Mouse (Mus musculus) C2C12 (cell line): ENCODE results near the gene Slc22a8.

Source experiments
- CEBPB ChIP-seq: IDR thresholded peaks from one replicate; pipeline ENCODE4 v1.6.1; 2011; ENCODE audit warnings: low read depth, mild to moderate bottlenecking, control low read depth, moderate library complexity
- CTCF ChIP-seq: IDR thresholded peaks from one replicate; pipeline ENCODE4 v1.5.1; 2011; ENCODE audit not compliant: control insufficient read depth, insufficient read depth, insufficient read length
- FOSL1 ChIP-seq: IDR thresholded peaks from one replicate; pipeline ENCODE4 v1.8.0; 2011; ENCODE audit warnings: mild to moderate bottlenecking, low read length; ENCODE audit not compliant: poor library complexity, insufficient read depth, severe bottlenecking
- MAX ChIP-seq: IDR thresholded peaks from one replicate; pipeline ENCODE4 v1.6.1; 2011; ENCODE audit warnings: mild to moderate bottlenecking, control low read depth
- MYOD1 ChIP-seq: IDR thresholded peaks from one replicate; pipeline ENCODE4 v1.6.1; 2011; ENCODE audit warnings: low read depth; ENCODE audit not compliant: control insufficient read depth, insufficient read length
- MYOG ChIP-seq: IDR thresholded peaks from one replicate; pipeline ENCODE4 v1.6.1; 2011; ENCODE audit not compliant: control insufficient read depth, insufficient read length; ENCODE audit errors: extremely low read depth
- USF1 ChIP-seq: IDR thresholded peaks from one replicate; pipeline ENCODE4 v1.6.1; 2011; ENCODE audit warnings: low read depth, mild to moderate bottlenecking, control low read depth, moderate library complexity

- no peak for TF ChIP-seq MAX
- TF ChIP-seq USF1 = no peak
- no peak for TF ChIP-seq CTCF
- no peak for TF ChIP-seq MYOG
- TF ChIP-seq MYOD1 = no peak
- no peak for TF ChIP-seq CEBPB
- no peak for TF ChIP-seq FOSL1
Observed at GRCm38 (mm10) chr19:8571746-8572145, 19.3 kb upstream of the Slc22a8 start.
